Mouse (Mus musculus) lung, postnatal 0 days (tissue): ENCODE measurements around the gene Gse1. TPM values are rescaled to one million over a fixed set of nuclear protein-coding genes. Genes with fewer than 3 reads are reported as not detected.

ENCODE experiments used
- ATAC-seq: fragments of 200-750 bp; cut with Nextera tagmentation; 2 replicates; pipeline ENCODE4 v1.8.0; 2017; ENCODE audit warnings: moderate library complexity
- DNase-seq: peaks from one replicate; pipeline ENCODE4 v3.0.0-alpha.2; 2016; ENCODE audit warnings: low spot score
- H3K27ac ChIP-seq: fragments of 300-500 bp; sonication (generic); 2 replicates; pipeline ENCODE4 v1.5.1; 2014; ENCODE audit warnings: antibody characterized with exemption, mild to moderate bottlenecking, low read length, mixed read lengths
- H3K27me3 ChIP-seq: fragments of 300-500 bp; sonication (generic); replicated peaks from 2 replicates; pipeline ENCODE4 v1.6.1; 2014; ENCODE audit warnings: low read length, mixed read lengths; ENCODE audit not compliant: insufficient read depth
- H3K36me3 ChIP-seq: fragments of 300-500 bp; sonication (generic); 2 replicates; pipeline ENCODE4 v1.6.1; 2014; ENCODE audit warnings: low read length, mixed read lengths; ENCODE audit not compliant: insufficient read depth
- H3K4me1 ChIP-seq: fragments of 300-500 bp; sonication (generic); 2 replicates; pipeline ENCODE4 v1.6.1; 2014; ENCODE audit warnings: antibody characterized with exemption, low read depth, low read length, mixed read lengths; ENCODE audit not compliant: insufficient read depth
- H3K4me2 ChIP-seq: fragments of 300-500 bp; sonication (generic); replicated peaks from 2 replicates; pipeline ENCODE4 v1.6.1; 2014; ENCODE audit warnings: low read depth, mild to moderate bottlenecking, low read length, moderate library complexity, mixed read lengths
- H3K4me3 ChIP-seq: fragments of 300-500 bp; sonication (generic); 2 replicates; pipeline ENCODE4 v1.5.1; 2014; ENCODE audit warnings: low read depth, low read length
- H3K9ac ChIP-seq: fragments of 300-500 bp; sonication (generic); replicated peaks from 2 replicates; pipeline ENCODE4 v1.6.1; 2014; ENCODE audit warnings: low read depth, mild to moderate bottlenecking
- H3K9me3 ChIP-seq: fragments of 300-500 bp; sonication (generic); 2 replicates; pipeline ENCODE4 v1.6.1; 2016; ENCODE audit warnings: low read length, mixed read lengths
- CTCF ChIP-seq: IDR thresholded peaks from 2 replicates; pipeline ENCODE4 v1.5.1; 2016; ENCODE audit warnings: antibody characterized with exemption, mild to moderate bottlenecking
- EP300 ChIP-seq: IDR thresholded peaks from 2 replicates; pipeline ENCODE4 v1.6.1; 2016; ENCODE audit warnings: antibody characterized with exemption, mild to moderate bottlenecking, control low read depth
- WGBS: fragments of 180-500 bp; shearing (Covaris S2); extraction: QIAGEN DNeasy Blood & Tissue Kit; methylation state at CpG from one replicate; pipeline ENCODE4 v1.1.7; 2014; 5-methylcytosine and 5-hydroxymethylcytosine counted together
- polyA plus RNA-seq: library from polyadenylated mRNA; unstranded; fragments of >200 nt; fragmentation: Nextera tagmentation; extraction: Ambion mirVana; gene quantifications from 2 replicates; pipeline ENCODE4 v1.2.1, GENCODE M21; 2015

Gse1 gene
- polyA plus RNA-seq, 1 experiment from 2014 or later: 9.9 TPM

DNA sequence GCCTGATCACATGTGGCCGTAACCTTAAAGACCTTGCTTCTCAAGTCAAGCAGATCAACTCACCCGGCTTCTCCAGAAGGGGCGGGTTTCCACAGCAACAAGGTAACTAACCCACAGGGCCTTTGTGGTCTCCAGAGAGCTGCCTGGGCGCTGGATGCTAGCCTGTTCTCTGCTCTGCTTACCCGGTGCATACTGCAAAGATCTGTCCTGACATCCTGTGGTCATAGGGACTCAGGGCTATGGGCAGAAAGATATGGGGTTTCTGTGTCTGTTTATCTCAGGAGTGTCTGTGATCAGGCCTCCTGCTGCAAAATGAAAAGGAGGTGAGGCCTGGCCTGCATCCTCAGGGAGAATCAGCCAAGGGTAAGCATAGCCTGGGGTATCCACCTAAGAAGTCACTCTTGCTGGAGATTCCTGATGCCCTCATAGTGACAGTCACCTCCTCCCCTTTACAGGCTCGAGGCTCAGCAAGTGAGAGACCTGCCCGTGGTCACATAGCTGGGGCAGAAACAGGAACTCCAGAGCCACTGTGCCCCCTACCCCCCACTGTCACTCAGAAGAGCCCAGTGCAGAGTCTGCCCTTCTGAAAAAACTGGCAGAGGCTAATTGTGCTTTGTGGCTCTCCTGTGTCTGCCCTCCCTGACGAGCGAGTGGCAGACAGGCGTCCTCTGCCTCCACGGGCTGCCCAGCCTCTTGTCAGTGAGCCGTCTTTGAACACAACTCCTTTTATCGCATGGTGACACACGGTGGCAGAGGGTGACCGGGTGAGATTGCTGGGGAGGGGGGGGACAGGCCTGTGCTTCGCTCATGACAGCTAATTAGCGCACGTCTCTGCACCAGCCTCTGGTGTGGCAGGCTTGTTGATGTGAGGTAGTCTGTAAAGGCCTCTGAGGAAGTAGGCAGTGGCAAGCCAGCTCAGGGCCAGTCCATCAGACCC is 65.4 kb downstream of the Gse1 start:
- WGBS: 52% methylated on average over 18 of the region's 18 CpGs
- Histone ChIP-seq H3K4me3 (no peak overlapping the region), H3K9ac (no peak overlapping the region), H3K27ac (no peak overlapping the region), H3K4me1 (peaks cover 5% of the 10 kb centered on the region; the same call in 1 of the 2 replicates), H3K27me3 (no peaks in the 10 kb centered on the region), H3K4me2 (no peak overlapping the region), H3K36me3 (no peaks in the 10 kb centered on the region), H3K9me3 (no peaks in the 10 kb centered on the region)
- no peak for DNase-seq
- ATAC-seq: no peak
- TF ChIP-seq EP300 (no peak), CTCF (no peak)

DNA sequence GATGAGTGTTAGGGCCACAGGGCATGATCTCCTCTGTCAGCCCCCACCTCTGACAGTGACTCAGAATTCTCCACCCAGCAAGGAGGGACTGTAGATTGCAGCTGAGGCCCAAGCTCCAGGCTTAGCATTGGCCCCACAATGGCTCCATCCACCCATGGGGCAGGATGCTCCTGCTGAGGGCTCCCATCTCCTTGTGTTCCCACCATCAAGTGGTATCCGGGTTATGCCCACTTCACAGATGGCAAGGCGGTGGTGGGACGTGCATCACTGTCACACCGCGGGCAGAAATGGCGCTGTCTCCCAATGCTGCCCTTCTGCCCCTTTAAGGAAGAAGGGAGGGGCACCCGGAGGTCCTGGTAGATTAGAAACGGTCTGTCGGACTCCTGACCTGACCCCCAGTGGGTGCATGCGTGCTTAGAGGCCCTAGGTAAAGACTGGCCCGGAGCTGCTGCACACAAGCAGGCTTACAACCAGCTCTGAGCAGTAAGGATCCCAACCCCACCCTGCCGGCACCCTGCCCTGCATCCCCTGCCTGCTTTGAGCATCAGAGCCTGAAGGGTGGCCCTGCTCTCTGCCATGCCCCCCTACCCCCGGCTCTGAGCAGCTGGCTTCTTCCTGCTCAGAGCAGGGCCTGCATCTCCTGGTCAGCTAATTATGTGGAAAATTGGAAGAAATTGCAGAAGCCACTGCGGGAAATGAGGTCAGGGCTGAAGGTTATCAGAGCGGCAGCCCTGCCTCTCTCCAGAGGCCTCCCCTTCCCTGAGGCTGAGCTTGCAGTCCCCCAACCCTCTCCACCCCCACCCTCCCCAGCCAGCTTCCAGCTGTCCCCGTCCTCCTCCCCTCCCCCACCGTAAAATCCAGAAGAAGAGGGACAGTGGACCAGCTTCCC is 67.0 kb downstream of the Gse1 start:
- no peak overlapping the region for H3K9ac ChIP-seq
- ATAC-seq (peak; percentile 13; the same call in 1 of the 2 replicates), DNase-seq (no peak)
- 45% methylated on average over 16 of the region's 17 CpGs for WGBS
- H3K4me1 ChIP-seq: no peaks in the 10 kb centered on the region; the same call in 1 of the 2 replicates
- H3K27me3 ChIP-seq: no peaks in the 10 kb centered on the region
- H3K4me2 ChIP-seq: no peak overlapping the region
- no peaks in the 10 kb centered on the region for H3K9me3 ChIP-seq
- H3K27ac ChIP-seq: no peak overlapping the region
- no peak for TF ChIP-seq CTCF
- no peak for TF ChIP-seq EP300
- H3K36me3 ChIP-seq: no peaks in the 10 kb centered on the region
- no peak overlapping the region for H3K4me3 ChIP-seq

DNA sequence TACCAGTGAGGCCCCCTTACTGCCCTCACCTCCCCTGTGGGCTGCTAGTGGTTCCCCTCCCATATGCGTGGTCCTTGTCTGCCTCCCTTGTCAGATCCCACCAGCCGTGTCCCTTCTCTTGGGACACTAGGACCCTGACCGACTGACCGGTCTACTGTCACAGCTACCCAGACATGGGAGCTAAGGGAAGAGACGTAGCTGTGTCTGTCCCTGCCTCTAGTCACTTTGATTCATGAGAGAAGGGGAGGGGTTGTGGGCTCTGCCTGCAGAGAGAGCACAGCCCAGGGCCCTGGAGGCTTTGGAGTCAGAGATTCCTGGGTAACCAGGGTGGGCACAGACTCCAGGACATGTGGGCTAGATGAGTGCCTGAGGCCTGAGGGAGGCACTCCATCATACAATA is 68.7 kb downstream of the Gse1 start:
- WGBS: 46% methylated on average over 5 of the region's 5 CpGs
- no peaks in the 10 kb centered on the region for H3K9me3 ChIP-seq
- TF ChIP-seq CTCF (no peak), EP300 (no peak)
- no peak overlapping the region for H3K4me2 ChIP-seq
- no peak for DNase-seq
- H3K9ac ChIP-seq: no peak overlapping the region
- no peak for ATAC-seq
- H3K4me3 ChIP-seq: no peak overlapping the region
- H3K36me3 ChIP-seq: no peaks in the 10 kb centered on the region
- H3K27me3 ChIP-seq: no peaks in the 10 kb centered on the region
- no peaks in the 10 kb centered on the region for H3K4me1 ChIP-seq
- no peak overlapping the region for H3K27ac ChIP-seq

DNA sequence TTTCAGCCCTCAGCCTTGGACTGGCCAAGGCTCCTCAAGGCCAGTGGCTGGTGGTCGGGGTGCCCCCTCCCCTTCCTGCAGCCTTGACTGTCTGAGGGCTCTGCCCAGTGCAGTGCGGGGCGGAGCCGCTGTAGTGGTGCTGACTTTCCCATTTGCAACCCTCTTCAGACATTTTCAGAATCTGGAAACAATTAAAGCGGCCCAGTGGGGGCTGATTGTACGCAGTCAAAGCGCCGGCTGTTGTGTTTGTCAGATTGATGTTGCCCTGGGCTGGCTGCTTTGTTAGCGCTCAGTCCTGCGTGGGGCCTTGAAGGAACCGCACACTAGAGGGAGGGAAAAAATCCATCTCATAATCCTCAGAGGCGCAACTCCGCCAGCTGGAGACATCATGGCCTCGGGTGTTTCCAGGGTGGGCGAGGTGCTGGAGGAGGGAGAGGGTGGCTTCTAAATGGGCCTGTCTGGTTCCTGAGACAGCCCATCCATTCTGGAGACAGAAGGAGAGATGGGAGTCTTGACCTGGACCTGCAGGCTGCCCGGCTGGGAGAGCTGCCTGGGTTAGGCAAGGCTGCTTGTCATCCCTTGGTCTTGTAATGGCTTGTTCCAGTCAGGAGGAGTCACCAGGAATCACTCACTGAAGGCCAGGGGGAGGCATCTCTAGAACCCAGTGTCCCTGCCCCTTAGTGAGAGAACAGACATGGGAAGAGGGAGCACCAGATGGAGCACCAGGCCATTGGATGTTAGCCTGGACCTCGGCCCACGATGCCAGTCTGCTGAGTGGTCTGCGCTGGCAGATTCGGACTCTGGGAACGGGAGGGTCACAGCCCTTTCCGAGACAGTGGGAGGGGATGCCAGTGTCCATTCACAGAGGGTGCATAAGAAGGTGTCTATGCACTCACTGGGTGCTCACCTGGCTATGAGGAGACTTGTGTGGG is 70.6 kb downstream of the Gse1 start:
- Histone ChIP-seq H3K4me2 (no peak overlapping the region), H3K9me3 (no peaks in the 10 kb centered on the region), H3K4me1 (no peaks in the 10 kb centered on the region), H3K36me3 (no peaks in the 10 kb centered on the region), H3K9ac (no peak overlapping the region), H3K27me3 (no peaks in the 10 kb centered on the region), H3K27ac (no peak overlapping the region), H3K4me3 (no peak overlapping the region)
- ATAC-seq (no peak), DNase-seq (no peak)
- TF ChIP-seq EP300: no peak
- no peak for TF ChIP-seq CTCF
- WGBS: 59% methylated on average over 22 of the region's 22 CpGs

DNA sequence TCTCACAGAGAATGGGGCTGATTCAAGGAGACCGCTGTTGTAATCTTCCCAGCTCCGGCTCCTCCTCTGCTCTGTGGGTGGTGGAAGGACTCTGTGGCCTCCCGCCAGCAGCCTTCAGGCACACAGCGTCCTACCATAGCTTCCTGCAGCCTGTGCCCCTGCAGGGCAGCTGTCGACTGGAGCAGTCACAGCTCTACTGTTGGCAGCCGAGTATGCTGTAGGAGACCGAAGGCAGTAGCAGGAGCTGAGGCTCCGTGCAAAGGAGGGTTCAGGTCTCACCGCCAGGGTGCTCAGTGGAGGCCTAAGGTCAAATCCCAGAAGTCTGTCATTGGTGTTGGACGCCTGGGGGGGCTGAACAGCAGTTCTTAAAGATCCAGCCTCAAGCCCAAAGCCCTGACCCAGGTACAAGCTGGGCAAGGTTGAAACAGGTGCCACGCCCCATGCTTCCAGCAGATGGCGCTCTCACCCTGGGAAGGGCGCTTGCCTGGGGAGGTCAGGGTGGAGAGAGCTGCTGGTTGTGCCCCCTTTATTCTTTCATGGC is 72.4 kb downstream of the Gse1 start:
- H3K27ac ChIP-seq: no peak overlapping the region
- peak; percentile 90 for DNase-seq
- no peaks in the 10 kb centered on the region for H3K27me3 ChIP-seq
- H3K36me3 ChIP-seq: no peaks in the 10 kb centered on the region
- TF ChIP-seq CTCF (peak; percentile 96), EP300 (no peak; the same call in 1 of the 2 replicates)
- peak; percentile 89 for ATAC-seq
- no peak overlapping the region for H3K4me3 ChIP-seq
- H3K4me2 ChIP-seq: 0 out of 2 replicates have a peak overlapping the region, but pooled peaks have one; percentile 23
- WGBS: 7% methylated on average over 13 of the region's 13 CpGs
- H3K4me1 ChIP-seq: no peaks in the 10 kb centered on the region
- no peak overlapping the region for H3K9ac ChIP-seq
- H3K9me3 ChIP-seq: no peaks in the 10 kb centered on the region
